Mouse (Mus musculus): ENCODE data around the gene Rmnd5a. TPM values are rescaled to one million over a fixed set of nuclear protein-coding genes. Genes with fewer than 3 reads are reported as not detected.
"Not testable (repeated sequence)": the region's sequence is repeated elsewhere in the genome, so short reads cannot be mapped to it uniquely, and the experiment has no call there.

Rmnd5a gene
- polyA plus RNA-seq, 1 experiment from 2014 or later = 10.7 TPM

DNA sequence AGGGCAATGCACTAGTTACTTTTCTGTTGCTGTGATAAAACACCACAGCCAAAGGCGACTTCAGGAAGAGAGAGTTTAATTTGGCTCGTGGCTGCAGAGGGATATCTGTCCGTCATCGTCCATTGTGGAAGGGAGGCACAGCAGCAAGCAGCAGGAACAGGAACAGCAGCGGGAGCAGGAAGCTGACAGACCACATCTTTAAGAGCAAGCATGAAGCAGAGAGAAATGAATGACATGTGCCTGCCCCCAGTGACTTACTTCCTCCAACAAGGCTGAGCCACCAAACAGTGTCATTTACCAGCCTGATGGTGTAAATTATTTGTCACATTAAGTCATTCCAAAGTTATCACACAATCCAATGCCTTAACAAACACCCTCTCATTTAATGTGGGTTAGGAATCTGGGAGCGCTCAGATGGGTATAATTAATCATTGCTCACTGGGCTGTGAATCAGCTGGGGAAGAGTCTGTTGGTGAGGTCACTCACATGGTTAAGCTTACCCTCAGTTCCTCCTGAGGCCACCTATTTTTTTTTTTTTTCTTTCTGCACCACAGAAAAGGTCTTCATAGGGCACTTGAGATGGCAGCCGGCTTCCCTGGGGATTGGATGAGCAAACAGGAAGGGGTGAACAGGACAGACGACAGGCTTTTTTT, 17.6 kb upstream of the Rmnd5a start:
- Histone ChIP-seq H3K9ac (ENCODE audit: low read length) (no peak overlapping the region), H3K27ac (replicated peaks; ENCODE audit: low read depth, low read length) (no peak overlapping the region), H3K36me3 (ENCODE audit: control insufficient read depth, insufficient read depth, low read length) (no peaks in the 10 kb centered on the region), H3K4me2 (ENCODE audit: low read depth, severe bottlenecking) (no peak overlapping the region), H3K4me1 (ENCODE audit: control insufficient read depth, insufficient read depth, low read length) (no peaks in the 10 kb centered on the region), H3K4me3 (ENCODE audit: low read depth, low read length) (no peak overlapping the region), H3K9me3 (ENCODE audit: control insufficient read depth, low read length) (no peaks in the 10 kb centered on the region), H3K27me3 (ENCODE audit: control insufficient read depth, insufficient read depth, low read length) (no peaks in the 10 kb centered on the region)
- ATAC-seq (ENCODE audit: insufficient number of reproducible peaks, low FRiP score, low TSS enrichment, low read depth) (no peak), DNase-seq (ENCODE audit: low spot score) (no peak)
- 79% methylated on average over 8 of the region's 8 CpGs for WGBS

DNA sequence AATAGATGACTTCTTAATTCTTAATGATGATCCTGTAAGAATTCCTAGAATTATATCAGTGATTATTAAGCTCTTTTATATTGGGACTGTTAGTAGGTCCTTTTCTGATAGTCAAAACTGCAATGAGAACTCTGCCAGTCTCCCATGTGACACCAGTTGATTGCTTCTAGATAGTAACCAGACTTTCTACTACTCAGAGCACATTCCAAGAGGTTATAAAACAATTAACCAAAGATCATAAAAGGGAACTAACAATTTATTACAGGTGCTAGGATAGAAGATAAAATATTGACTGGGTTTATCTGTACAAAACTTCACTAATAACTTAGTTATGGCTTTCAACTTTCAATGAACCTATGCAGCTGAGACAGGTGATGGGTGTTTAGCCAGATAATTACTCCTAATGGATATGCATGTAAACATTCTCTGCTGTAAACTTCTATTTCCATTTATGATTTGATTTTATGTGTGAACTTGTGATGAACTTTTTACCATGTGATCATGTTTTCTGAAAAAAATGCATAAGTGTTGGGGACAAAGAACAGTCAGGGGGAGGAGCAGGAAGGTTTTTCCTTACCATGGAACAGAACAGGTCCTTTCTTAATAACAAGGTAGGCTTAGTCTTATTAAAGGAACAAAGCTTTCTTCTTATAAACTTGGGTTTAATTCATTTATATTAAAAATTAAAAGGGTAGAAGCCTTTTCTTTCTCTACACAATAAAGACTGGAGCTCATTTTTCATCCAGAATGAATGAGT, 13.7 kb upstream of the Rmnd5a start:
- not testable (repeated sequence) for H3K4me2 ChIP-seq (ENCODE audit: low read depth, severe bottlenecking); ATAC-seq (ENCODE audit: insufficient number of reproducible peaks, low FRiP score, low TSS enrichment, low read depth); H3K4me1 ChIP-seq (ENCODE audit: control insufficient read depth, insufficient read depth, low read length); H3K36me3 ChIP-seq (ENCODE audit: control insufficient read depth, insufficient read depth, low read length); H3K9me3 ChIP-seq (ENCODE audit: control insufficient read depth, low read length); H3K4me3 ChIP-seq (ENCODE audit: low read depth, low read length); H3K9ac ChIP-seq (ENCODE audit: low read length); H3K27me3 ChIP-seq (ENCODE audit: control insufficient read depth, insufficient read depth, low read length); H3K27ac ChIP-seq (replicated peaks; ENCODE audit: low read depth, low read length); DNase-seq (ENCODE audit: low spot score)

DNA sequence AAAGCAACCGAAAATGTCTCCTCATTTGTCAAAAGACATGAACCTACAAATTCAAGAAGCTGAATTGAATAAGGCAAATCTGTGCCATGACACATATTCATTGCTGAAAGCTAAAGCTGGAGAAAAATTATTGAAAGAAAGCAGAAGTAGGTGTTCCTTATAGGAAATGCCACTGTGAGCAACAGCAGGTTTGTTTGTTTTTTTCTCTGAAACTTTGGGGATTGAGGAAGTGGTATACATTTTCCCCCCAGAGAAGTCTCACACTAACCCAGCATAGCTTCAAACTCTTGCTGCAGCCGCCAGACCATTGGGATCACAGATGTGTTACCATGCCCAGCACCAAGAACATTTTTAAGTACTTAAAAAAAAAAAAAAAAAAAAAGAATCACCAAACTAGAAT, 12.4 kb upstream of the Rmnd5a start:
- DNase-seq (ENCODE audit: low spot score) = no peak
- no peak overlapping the region for H3K9ac ChIP-seq (ENCODE audit: low read length)
- no peaks in the 10 kb centered on the region for H3K4me1 ChIP-seq (ENCODE audit: control insufficient read depth, insufficient read depth, low read length)
- ATAC-seq (ENCODE audit: insufficient number of reproducible peaks, low FRiP score, low TSS enrichment, low read depth) = no peak
- H3K4me2 ChIP-seq (ENCODE audit: low read depth, severe bottlenecking) = no peak overlapping the region
- H3K36me3 ChIP-seq (ENCODE audit: control insufficient read depth, insufficient read depth, low read length) = no peaks in the 10 kb centered on the region
- WGBS = 74% methylated on average over 2 of the region's 2 CpGs
- no peaks in the 10 kb centered on the region for H3K9me3 ChIP-seq (ENCODE audit: control insufficient read depth, low read length)
- H3K4me3 ChIP-seq (ENCODE audit: low read depth, low read length) = no peak overlapping the region
- H3K27ac ChIP-seq (replicated peaks; ENCODE audit: low read depth, low read length) = no peak overlapping the region
- no peaks in the 10 kb centered on the region for H3K27me3 ChIP-seq (ENCODE audit: control insufficient read depth, insufficient read depth, low read length)

DNA sequence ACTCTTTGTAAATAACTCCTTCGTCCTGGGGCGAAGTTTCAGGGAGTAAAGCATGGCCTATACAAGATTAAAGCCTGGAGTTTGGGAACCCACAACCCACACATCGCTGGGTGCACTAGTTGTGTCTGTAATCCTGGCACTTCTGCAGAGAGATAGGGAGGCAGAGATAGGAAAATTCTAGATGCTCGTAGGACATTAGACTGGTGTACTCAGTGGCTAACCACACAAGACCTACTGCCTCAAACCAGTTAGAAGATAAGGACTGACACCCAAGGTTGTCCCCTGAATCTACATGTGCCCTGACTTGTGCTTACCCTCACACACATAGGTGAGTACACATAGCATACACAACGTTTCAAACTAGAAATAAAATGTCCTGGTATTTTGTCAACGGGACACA, 5.1 kb upstream of the Rmnd5a start:
- DNase-seq (ENCODE audit: low spot score) (no peak), ATAC-seq (ENCODE audit: insufficient number of reproducible peaks, low FRiP score, low TSS enrichment, low read depth) (no peak)
- Histone ChIP-seq H3K9ac (ENCODE audit: low read length) (no peak overlapping the region), H3K27ac (replicated peaks; ENCODE audit: low read depth, low read length) (no peak overlapping the region), H3K4me2 (ENCODE audit: low read depth, severe bottlenecking) (no peak overlapping the region), H3K36me3 (ENCODE audit: control insufficient read depth, insufficient read depth, low read length) (no peaks in the 10 kb centered on the region), H3K27me3 (ENCODE audit: control insufficient read depth, insufficient read depth, low read length) (no peaks in the 10 kb centered on the region), H3K4me1 (ENCODE audit: control insufficient read depth, insufficient read depth, low read length) (no peaks in the 10 kb centered on the region), H3K4me3 (ENCODE audit: low read depth, low read length) (no peak overlapping the region), H3K9me3 (ENCODE audit: control insufficient read depth, low read length) (no peaks in the 10 kb centered on the region)
- WGBS = 85% methylated on average over 6 of the region's 6 CpGs

DNA sequence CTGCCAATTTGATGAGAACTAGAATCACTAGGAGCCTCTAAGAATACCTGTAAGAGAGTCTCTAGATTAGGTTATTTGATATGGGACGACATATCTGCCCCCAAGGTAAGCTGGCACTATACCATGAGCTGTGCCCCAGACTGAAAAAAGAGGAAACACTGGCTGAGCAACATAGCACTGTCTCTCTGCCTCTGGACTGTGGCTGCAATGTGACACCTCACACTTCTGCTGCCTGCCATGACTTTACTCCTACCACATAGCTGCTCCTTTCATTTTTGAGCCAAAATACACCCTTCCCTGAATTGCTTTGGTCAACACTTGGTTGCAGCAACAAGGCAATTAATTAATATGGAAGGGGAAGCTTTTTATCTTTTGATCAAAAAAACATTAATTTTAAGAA, 4.3 kb upstream of the Rmnd5a start:
- H3K4me3 ChIP-seq (ENCODE audit: low read depth, low read length) = no peak overlapping the region
- ATAC-seq (ENCODE audit: insufficient number of reproducible peaks, low FRiP score, low TSS enrichment, low read depth) (no peak), DNase-seq (ENCODE audit: low spot score) (no peak)
- H3K36me3 ChIP-seq (ENCODE audit: control insufficient read depth, insufficient read depth, low read length) = no peaks in the 10 kb centered on the region
- H3K4me2 ChIP-seq (ENCODE audit: low read depth, severe bottlenecking) = no peak overlapping the region
- 84% methylated on average over 1 of the region's 1 CpGs for WGBS
- H3K9ac ChIP-seq (ENCODE audit: low read length) = no peak overlapping the region
- H3K27ac ChIP-seq (replicated peaks; ENCODE audit: low read depth, low read length) = no peak overlapping the region
- H3K4me1 ChIP-seq (ENCODE audit: control insufficient read depth, insufficient read depth, low read length) = no peaks in the 10 kb centered on the region
- no peaks in the 10 kb centered on the region for H3K9me3 ChIP-seq (ENCODE audit: control insufficient read depth, low read length)
- H3K27me3 ChIP-seq (ENCODE audit: control insufficient read depth, insufficient read depth, low read length) = no peaks in the 10 kb centered on the region

DNA sequence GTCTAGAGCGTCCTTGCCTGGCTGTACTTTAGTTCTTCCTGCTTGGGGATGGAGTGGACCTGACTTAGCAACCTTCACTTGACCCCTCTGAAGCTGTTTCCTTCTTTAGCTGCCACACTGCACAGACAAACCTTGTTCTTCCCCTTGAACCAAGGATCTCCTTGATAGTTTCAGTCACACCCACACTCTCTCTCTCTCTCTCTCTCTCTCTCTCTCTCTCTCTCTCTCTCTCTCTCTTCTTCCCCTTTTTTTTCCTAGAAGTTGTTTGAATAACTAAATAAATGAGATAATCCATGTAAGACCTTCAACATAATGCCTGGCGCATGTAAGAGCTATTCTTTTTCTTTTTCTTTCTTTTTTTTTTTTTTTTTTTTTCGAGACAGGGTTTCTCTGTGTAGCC, 1.7 kb upstream of the Rmnd5a start:
- no peaks in the 10 kb centered on the region for H3K36me3 ChIP-seq (ENCODE audit: control insufficient read depth, insufficient read depth, low read length)
- no peaks in the 10 kb centered on the region for H3K9me3 ChIP-seq (ENCODE audit: control insufficient read depth, low read length)
- ATAC-seq (ENCODE audit: insufficient number of reproducible peaks, low FRiP score, low TSS enrichment, low read depth) = no peak
- H3K4me1 ChIP-seq (ENCODE audit: control insufficient read depth, insufficient read depth, low read length) = peaks cover 2% of the 10 kb centered on the region; the same call in 1 of the 2 replicates
- H3K9ac ChIP-seq (ENCODE audit: low read length) = no peak overlapping the region
- H3K4me3 ChIP-seq (ENCODE audit: low read depth, low read length) = no peak overlapping the region
- no peak overlapping the region for H3K27ac ChIP-seq (replicated peaks; ENCODE audit: low read depth, low read length)
- no peaks in the 10 kb centered on the region for H3K27me3 ChIP-seq (ENCODE audit: control insufficient read depth, insufficient read depth, low read length)
- no peak for DNase-seq (ENCODE audit: low spot score)
- WGBS = 83% methylated on average over 2 of the region's 3 CpGs
- no peak overlapping the region for H3K4me2 ChIP-seq (ENCODE audit: low read depth, severe bottlenecking)

DNA sequence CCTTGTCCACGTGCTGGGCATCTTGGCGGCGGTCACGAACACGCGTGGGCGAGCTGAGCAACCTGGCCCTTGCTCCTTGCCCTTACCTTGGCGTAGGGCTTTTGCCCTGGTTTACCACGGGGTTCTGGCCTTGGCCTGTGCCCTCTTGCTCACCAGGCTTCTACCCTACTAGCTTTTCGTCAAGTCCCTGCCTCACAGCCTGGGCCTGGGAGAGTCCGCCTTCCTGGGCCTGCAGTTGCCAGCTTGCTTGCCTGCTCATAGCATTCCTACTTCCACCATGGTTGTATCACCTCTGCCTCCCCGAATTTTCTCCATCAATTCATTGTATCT, 779 bp upstream of the Rmnd5a start:
- DNase-seq (ENCODE audit: low spot score) (no peak), ATAC-seq (ENCODE audit: insufficient number of reproducible peaks, low FRiP score, low TSS enrichment, low read depth) (peak; percentile 8; the same call in 1 of the 2 replicates)
- Histone ChIP-seq H3K4me1 (ENCODE audit: control insufficient read depth, insufficient read depth, low read length) (peaks cover 2% of the 10 kb centered on the region; the same call in 1 of the 2 replicates), H3K27ac (replicated peaks; ENCODE audit: low read depth, low read length) (peak overlapping the region; percentile 96), H3K36me3 (ENCODE audit: control insufficient read depth, insufficient read depth, low read length) (no peaks in the 10 kb centered on the region), H3K4me2 (ENCODE audit: low read depth, severe bottlenecking) (peak overlapping the region; percentile 92), H3K9me3 (ENCODE audit: control insufficient read depth, low read length) (no peaks in the 10 kb centered on the region), H3K4me3 (ENCODE audit: low read depth, low read length) (peak overlapping the region; percentile 52), H3K27me3 (ENCODE audit: control insufficient read depth, insufficient read depth, low read length) (no peaks in the 10 kb centered on the region), H3K9ac (ENCODE audit: low read length) (peak overlapping the region; percentile 86)
- 3% methylated on average over 12 of the region's 12 CpGs for WGBS

DNA sequence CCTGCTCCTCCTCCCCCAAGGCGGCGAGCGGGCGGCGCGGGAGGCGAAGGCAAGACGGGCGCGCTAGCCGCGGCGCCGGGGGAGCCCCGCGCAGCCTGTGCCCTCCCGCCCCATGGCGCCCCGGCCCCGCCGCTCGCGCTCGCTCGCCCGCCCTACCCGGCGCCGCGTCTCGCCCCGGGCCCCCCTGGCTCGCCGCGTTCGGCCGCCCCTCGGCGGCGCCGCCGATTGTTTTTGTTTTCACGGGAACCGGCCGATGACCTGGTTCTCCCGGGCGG, 283 bp downstream of the Rmnd5a start:
- no peaks in the 10 kb centered on the region for H3K36me3 ChIP-seq (ENCODE audit: control insufficient read depth, insufficient read depth, low read length)
- under 1% methylated on average over 37 of the region's 47 CpGs for WGBS
- H3K27ac ChIP-seq (replicated peaks; ENCODE audit: low read depth, low read length) = peak overlapping the region; percentile 89
- H3K27me3 ChIP-seq (ENCODE audit: control insufficient read depth, insufficient read depth, low read length) = no peaks in the 10 kb centered on the region
- no peak for DNase-seq (ENCODE audit: low spot score)
- peak overlapping the region; percentile 89 for H3K9ac ChIP-seq (ENCODE audit: low read length)
- peaks cover 2% of the 10 kb centered on the region; the same call in 1 of the 2 replicates for H3K4me1 ChIP-seq (ENCODE audit: control insufficient read depth, insufficient read depth, low read length)
- ATAC-seq (ENCODE audit: insufficient number of reproducible peaks, low FRiP score, low TSS enrichment, low read depth) = no peak; the same call in 1 of the 2 replicates
- H3K9me3 ChIP-seq (ENCODE audit: control insufficient read depth, low read length) = no peaks in the 10 kb centered on the region
- peak overlapping the region; percentile 82 for H3K4me3 ChIP-seq (ENCODE audit: low read depth, low read length)
- peak overlapping the region; percentile 71 for H3K4me2 ChIP-seq (ENCODE audit: low read depth, severe bottlenecking)

All from limb, embryonic 11.5 days (tissue).